ENCODE assay signal across 8 mouse cellular contexts in genomic region chr2:32876490-32877302, GRCm38 (mm10). TPM values are rescaled to one million over a fixed set of nuclear protein-coding genes. Genes with fewer than 3 reads are reported as not detected.
DNase-seq lines count a peak whose midpoint lies in the region; ATAC-seq lines count a peak whose summit lies in the region.

No protein-coding gene starts in this region.

- H3K4me1 ChIP-seq in kidney, embryonic 14.5 days (ENCODE audit: control insufficient read depth, insufficient read depth, low read length) = peaks cover 56% of the 10 kb centered on the region
- peaks cover 12% of the 10 kb centered on the region for H3K4me1 ChIP-seq in brown adipose tissue, adult 24 weeks (ENCODE audit: control insufficient read depth, insufficient read depth, insufficient read length, low read length)
- H3K4me1 ChIP-seq in hindbrain, embryonic 12.5 days = peaks cover 63% of the 10 kb centered on the region

- H3K4me3 ChIP-seq in kidney, embryonic 14.5 days (ENCODE audit: low read length) = peak overlapping the region; percentile 88
- peak overlapping the region; percentile 71 for H3K4me3 ChIP-seq in brown adipose tissue, adult 24 weeks (ENCODE audit: insufficient read depth, low read depth, low read length)
- peak overlapping the region; percentile 80 for H3K4me3 ChIP-seq in hindbrain, embryonic 12.5 days
- peak overlapping the region; percentile 98 for H3K4me3 ChIP-seq in macrophage (ENCODE audit: inconsistent target)

- H3K27me3 ChIP-seq in kidney, embryonic 14.5 days (ENCODE audit: control insufficient read depth, insufficient read depth, low read length) = no peaks in the 10 kb centered on the region
- H3K27me3 ChIP-seq in hindbrain, embryonic 12.5 days = no peaks in the 10 kb centered on the region

- 3% methylated on average over 20 of the region's 20 CpGs for WGBS in kidney, embryonic 14.5 days
- WGBS in hindbrain, embryonic 12.5 days = 2% methylated on average over 20 of the region's 20 CpGs
- 4% methylated on average over 20 of the region's 20 CpGs for WGBS in macrophage (ENCODE audit: missing documents)

- H3K4me2 ChIP-seq in kidney, embryonic 14.5 days (replicated peaks; ENCODE audit: low read depth, low read length) = peak overlapping the region; percentile 91
- peak overlapping the region; percentile 92 for H3K4me2 ChIP-seq in hindbrain, embryonic 12.5 days (replicated peaks)

- H3K9ac ChIP-seq in kidney, embryonic 14.5 days (ENCODE audit: low read depth, low read length) = peak overlapping the region; percentile 91
- H3K9ac ChIP-seq in hindbrain, embryonic 12.5 days = peak overlapping the region; percentile 90

- peaks cover 70% of the 10 kb centered on the region for H3K79me2 ChIP-seq in macrophage (ENCODE audit: inconsistent target)

- DNase-seq in kidney, adult 18-20 months = no peak
- no peak for DNase-seq in layer of hippocampus, postnatal 10 days (ENCODE audit: low spot score in 2 of 2)
- DNase-seq in MN1 (ENCODE audit: low spot score) = no peak
- no peak for DNase-seq in retina, postnatal 1 day

- peak; percentile 11 for ATAC-seq in kidney, embryonic 14.5 days (ENCODE audit: low FRiP score, low TSS enrichment)
- peak; percentile 19 for ATAC-seq in hindbrain, embryonic 12.5 days (ENCODE audit: low FRiP score)

- no peaks in the 10 kb centered on the region for H3K36me3 ChIP-seq in kidney, embryonic 14.5 days (ENCODE audit: control insufficient read depth, insufficient read depth, low read length)
- 0 out of 2 replicates have a peak, but pooled peaks cover 3% of the 10 kb centered on the region for H3K36me3 ChIP-seq in hindbrain, embryonic 12.5 days
- H3K36me3 ChIP-seq in macrophage (ENCODE audit: inconsistent target) = no peaks in the 10 kb centered on the region

- H3K9me3 ChIP-seq in kidney, embryonic 14.5 days (ENCODE audit: control insufficient read depth, low read length) = no peaks in the 10 kb centered on the region
- H3K9me3 ChIP-seq in hindbrain, embryonic 12.5 days (replicated peaks) = no peaks in the 10 kb centered on the region

- H3K27ac ChIP-seq in kidney, embryonic 14.5 days (ENCODE audit: low read depth, low read length) = peak overlapping the region; percentile 91; the same call in 1 of the 2 replicates
- peak overlapping the region; percentile 48 for H3K27ac ChIP-seq in brown adipose tissue, adult 24 weeks (replicated peaks; ENCODE audit: low read depth, low read length)
- H3K27ac ChIP-seq in hindbrain, embryonic 12.5 days = peak overlapping the region; percentile 94
- peak overlapping the region; percentile 98 for H3K27ac ChIP-seq in macrophage

RNA-seq across cellular contexts. Expression of gene Fam129b, which starts 0.8 kb away (rescaled TPM):
- polyA plus RNA-seq in kidney, embryonic 14.5 days (2014; fragmentation: Nextera tagmentation; extraction: Ambion mirVana) = 18.2 and 19.9 TPM in 2 replicates
- polyA plus RNA-seq in brown adipose tissue, adult 24 weeks (2012; ENCODE audit: insufficient read depth, insufficient read length, missing spikeins) = 4.9 and 5.9 TPM in 2 replicates
- polyA plus RNA-seq in hindbrain, embryonic 12.5 days (2016; fragmentation: Nextera tagmentation; extraction: Ambion mirVana) = 42.2 and 43.8 TPM in 2 replicates
- 100 to 1,000 TPM in 13 of 26 experiments, 10 to 100 TPM in 13; 35.9 to 648 (median 91.5) TPM for total RNA-seq in macrophage (2018; cell fraction: chromatin; rRNA removed)
- total RNA-seq in macrophage (2018; cell fraction: cytosol; rRNA removed) = 100 to 1,000 TPM in 14 of 26 experiments, 10 to 100 TPM in 12; 52.3 to 460 (median 164) TPM
- 100 to 1,000 TPM in 13 of 26 experiments, 10 to 100 TPM in 13; 39.2 to 371 (median 100) TPM for total RNA-seq in macrophage (2018; cell fraction: nucleus; rRNA removed)
- 117 to 240 TPM (median 185 TPM) in 3 replicates for polyA plus RNA-seq in macrophage (2018)
- total RNA-seq in layer of hippocampus, postnatal 10 days (2021) = 10 to 100 TPM; 22.6 to 26.3 TPM

RNA-seq across cellular contexts. Expression of gene Stxbp1, which starts 29.7 kb away (rescaled TPM):
- polyA plus RNA-seq in kidney, embryonic 14.5 days (2014; fragmentation: Nextera tagmentation; extraction: Ambion mirVana) = 11.2 and 16.2 TPM in 2 replicates
- polyA plus RNA-seq in brown adipose tissue, adult 24 weeks (2012; ENCODE audit: insufficient read depth, insufficient read length, missing spikeins) = 2.8 and 4.0 TPM in 2 replicates
- 102 and 105 TPM in 2 replicates for polyA plus RNA-seq in hindbrain, embryonic 12.5 days (2016; fragmentation: Nextera tagmentation; extraction: Ambion mirVana)
- total RNA-seq in macrophage (2018; cell fraction: chromatin; rRNA removed) = 10 to 100 TPM; 17.2 to 71.6 (median 25.6) TPM
- 10 to 100 TPM; 10.5 to 25.5 (median 16.1) TPM for total RNA-seq in macrophage (2018; cell fraction: cytosol; rRNA removed)
- total RNA-seq in macrophage (2018; cell fraction: nucleus; rRNA removed) = 10 to 100 TPM; 14.4 to 64.5 (median 22.2) TPM
- 9.7 to 16.3 TPM (median 12.2 TPM) in 3 replicates for polyA plus RNA-seq in macrophage (2018)
- total RNA-seq in layer of hippocampus, postnatal 10 days (2021) = 100 to 1,000 TPM; 525 to 547 TPM

Comparison
In these comparisons a context has a peak if more than half of its experiments do, and no peak if none do; other contexts are left out.
1. H3K27ac ChIP-seq: peak in every context shown above with its lines; median percentile 98 in macrophage; 94 in hindbrain, embryonic 12.5 days; 91 in kidney, embryonic 14.5 days; 48 in brown adipose tissue, adult 24 weeks.